Mouse (Mus musculus) mouse embryonic stem cell (cell line): ENCODE measurements around the gene Hist1h1b.
"Not testable (repeated sequence)": the region's sequence is repeated elsewhere in the genome, so short reads cannot be mapped to it uniquely, and the experiment has no call there.

ENCODE experiments used
- in situ Hi-C, 2 experiments: fragments of 300-500 bp; cut with MboI; formaldehyde crosslinking; loops; 1 replicate in 1 of 2; 3 replicates in 1 of 2; pipeline ENCODE4 v1.14.3; 2019 to 2020; ENCODE audit warnings: low sequenced_read_pairs in 2 of 2, low pct_unique_long_range_greater_than_20kb in 1 of 2, mixed read lengths in 1 of 2; ENCODE audit not compliant: unreplicated experiment in 1 of 2

The Hist1h1b gene

DNA sequence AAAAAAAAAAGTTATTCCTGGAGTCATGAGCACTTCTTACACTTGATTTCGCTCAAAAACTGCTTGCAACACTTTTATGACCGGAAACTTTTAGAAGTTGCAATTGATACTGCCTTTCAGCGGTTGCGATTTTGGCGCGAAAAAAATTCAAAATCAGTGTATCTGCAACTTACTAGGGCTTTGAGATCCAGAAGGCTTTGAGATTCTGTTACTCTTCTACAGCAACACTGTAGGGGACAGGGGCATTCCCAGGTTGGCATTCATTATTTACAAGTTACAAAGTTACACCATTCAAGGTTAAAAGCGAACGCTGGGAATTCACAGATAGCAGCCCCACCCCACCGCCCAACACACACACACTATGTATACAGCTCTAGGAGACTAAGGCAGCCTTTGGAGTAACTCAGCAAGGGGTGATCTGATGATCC lies 3.3 kb upstream of the Hist1h1b start:
- in situ Hi-C loops, result no loop called here

DNA sequence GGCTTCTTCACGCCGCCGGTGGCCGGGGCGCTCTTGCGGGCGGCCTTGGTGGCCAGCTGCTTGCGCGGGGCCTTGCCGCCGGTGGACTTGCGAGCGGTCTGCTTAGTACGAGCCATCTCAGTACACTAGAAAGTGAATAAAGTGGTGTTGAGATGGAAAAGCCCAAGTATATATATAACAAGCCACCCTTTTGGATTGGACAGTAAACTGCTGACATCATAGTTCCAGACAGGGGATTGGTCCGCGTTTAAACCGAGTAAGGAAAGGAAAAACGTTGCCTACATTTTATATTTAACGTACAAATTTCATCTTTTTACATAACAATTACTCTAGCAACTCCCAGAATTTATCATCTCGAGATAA lies 2.8 kb upstream of the Hist1h1b start, which contains the start of gene Hist1h3i:
Hist1h3i (minus strand) TSS at position 116 of the 363 bp plus-strand sequence.
- in situ Hi-C loops, result no loop called here

DNA sequence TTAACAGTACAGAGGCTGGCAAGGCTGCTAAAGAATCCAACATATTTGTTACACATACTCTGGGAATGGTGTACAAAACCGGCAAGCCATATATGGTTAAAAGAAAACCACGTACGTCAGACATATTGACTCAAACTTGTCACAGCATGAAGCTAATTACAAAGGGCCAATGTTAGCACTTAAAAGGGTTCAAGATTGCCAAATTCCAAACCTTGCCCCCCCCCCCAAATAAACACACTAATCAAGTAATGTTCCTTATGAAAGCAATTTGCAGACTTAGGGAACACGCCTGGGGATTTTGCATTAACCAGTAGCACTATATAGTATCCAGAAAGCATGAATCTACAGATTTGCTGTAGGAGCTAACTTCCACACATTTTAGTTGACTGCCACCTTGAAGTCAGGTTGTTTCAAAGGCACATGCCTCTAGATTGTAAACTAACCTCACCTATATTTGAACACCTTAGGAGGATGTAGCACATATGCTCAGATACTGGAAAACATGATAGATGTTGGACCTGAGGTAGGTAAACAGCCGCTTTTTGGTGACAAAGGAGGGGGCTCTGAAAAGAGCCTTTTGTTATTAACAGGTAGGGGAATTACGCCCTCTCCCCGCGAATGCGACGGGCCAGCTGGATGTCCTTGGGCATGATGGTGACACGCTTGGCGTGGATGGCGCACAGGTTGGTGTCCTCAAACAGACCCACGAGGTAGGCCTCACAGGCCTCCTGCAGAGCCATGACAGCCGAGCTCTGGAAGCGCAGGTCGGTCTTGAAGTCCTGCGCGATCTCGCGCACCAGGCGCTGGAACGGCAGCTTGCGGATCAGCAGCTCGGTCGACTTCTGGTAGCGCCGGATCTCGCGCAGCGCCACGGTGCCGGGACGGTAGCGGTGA lies 2.2 kb upstream of the Hist1h1b start:
- in situ Hi-C loops, result not testable (repeated sequence)

DNA sequence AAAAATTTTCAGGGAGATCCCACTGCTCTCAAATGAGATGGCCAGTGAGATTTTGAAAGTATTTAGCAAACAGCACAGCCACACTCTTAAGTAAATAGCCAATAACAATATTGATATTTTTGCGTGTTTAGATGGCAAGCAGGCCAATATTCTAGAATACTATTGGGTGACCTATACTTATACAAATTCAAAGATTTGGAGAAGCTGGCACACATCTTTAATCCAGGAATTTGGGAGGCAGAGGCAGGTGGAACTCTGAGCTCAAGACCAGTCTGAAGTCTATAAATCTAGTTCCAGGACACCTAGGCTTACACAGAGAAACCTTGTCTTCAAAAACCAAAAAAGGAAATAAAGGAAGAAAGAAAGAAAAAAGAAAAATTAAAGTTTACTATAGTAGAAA lies 1.2 kb upstream of the Hist1h1b start:
- in situ Hi-C loops, result no loop called here

DNA sequence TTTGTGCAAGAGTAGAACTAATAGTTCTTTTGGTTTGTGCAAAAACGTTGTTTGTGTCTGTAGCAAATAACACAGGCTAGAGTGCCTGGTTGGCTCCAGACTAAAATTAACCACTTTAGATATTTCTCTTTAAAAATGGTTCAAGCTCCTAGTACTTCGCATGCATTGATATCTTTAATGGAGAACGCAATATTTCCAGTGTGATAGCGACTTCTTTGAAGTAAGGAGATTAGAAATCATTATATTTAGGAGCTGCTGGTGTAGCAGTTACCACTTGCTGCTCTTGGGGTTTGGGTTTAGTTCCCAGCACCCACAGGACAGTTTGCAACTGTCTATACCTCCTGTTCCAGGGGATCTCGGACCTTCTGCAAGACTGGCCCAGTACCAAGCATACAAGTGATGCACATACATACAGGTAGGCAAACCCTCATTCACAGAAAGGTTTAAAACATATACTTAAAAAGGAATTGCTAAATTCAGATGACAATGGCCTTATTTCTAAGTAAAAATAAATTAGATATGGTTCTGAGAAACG lies 663 bp upstream of the Hist1h1b start:
- in situ Hi-C loops, result no loop called here

DNA sequence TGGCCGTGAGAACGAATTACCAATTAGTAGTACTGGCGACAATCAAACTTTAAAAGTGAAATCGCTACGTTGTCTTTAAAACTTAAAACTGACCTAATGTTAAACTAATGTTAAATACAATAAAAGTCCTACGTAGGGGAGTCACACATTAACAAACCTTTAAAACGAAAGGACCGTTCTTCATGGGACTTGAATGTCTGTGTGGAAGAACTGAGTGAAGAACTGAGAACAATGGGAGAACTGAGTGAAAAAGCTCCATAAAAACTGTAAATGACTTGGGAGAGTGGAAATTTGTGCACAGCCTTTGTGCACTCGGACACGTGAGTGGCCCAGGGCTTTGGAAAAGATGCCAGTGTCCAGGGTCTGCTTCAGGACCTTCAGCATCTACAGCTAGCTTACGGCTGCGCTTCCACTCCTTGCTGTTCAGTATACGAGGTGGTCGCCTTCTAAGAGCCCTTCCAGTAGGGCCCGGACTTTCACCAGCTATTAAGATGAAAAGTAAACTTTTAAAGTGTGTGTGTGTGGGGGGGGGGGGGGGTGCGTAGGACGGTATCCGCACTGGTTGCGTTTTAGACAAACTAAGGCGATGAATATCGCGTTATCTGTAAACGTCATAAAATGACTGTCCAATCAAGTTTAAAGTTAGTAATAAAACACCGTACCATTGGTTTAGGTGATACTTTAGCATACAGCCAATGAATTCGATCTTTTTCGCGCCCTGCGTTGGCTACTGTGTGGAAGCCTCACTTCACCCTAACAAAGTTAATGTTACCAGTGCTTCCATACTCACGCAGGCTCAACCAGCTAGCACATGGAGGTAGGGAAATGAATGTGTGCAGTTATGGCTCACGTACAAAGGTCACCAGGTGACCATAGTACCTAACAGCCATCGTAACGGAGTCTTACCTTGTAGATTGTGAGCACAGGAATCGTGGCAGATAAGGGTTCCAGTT lies 1.3 kb downstream of the Hist1h1b start:
- in situ Hi-C loops, result no loop called here

DNA sequence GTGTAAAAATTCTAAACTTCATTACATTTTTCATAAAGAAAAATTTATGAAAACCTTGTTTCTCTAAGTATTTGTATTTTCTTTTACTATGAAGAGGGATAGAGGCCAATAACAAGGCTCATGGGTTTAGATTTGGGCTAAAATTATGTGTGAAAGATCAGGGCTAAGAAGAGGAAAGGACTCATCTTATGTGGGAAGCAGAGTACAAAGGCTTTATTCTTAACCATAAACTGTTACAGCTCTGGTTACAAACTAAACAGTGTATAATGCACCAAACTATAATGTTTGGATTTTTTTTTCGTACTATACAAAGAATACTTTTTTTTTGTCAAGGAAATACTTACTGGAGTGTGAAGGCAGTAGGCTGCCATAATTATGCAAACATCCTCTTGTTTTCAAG lies 24.7 kb downstream of the Hist1h1b start:
- in situ Hi-C loops, result no loop called here

DNA sequence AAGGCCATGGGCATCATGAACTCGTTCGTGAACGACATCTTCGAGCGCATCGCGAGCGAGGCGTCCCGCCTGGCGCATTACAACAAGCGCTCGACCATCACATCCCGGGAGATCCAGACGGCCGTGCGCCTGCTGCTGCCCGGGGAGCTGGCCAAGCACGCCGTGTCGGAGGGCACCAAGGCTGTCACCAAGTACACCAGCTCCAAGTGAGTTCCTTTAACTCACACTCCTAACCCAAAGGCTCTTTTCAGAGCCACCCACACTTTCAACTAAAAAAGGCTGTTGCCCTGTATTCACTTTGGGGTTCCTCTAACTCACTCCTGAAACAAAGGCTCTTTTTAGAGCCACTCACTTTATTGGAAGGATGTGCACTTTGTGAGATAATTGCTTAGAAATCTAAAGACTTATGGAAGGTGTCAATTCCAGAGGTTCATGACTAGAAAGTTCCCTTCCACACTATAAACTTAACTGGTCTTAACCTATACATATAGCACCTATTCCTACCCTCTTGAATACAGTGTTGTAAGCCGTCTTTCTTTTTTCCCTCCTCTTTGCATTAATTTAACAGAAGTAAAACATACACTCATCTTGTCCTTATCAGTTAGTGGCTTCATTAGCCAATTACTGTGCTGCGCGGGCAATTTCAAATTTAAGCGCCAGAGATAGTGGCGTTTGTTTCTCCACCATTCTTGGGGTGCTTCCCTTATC lies 26.0 kb downstream of the Hist1h1b start:
- in situ Hi-C loops, result not testable (repeated sequence)

DNA sequence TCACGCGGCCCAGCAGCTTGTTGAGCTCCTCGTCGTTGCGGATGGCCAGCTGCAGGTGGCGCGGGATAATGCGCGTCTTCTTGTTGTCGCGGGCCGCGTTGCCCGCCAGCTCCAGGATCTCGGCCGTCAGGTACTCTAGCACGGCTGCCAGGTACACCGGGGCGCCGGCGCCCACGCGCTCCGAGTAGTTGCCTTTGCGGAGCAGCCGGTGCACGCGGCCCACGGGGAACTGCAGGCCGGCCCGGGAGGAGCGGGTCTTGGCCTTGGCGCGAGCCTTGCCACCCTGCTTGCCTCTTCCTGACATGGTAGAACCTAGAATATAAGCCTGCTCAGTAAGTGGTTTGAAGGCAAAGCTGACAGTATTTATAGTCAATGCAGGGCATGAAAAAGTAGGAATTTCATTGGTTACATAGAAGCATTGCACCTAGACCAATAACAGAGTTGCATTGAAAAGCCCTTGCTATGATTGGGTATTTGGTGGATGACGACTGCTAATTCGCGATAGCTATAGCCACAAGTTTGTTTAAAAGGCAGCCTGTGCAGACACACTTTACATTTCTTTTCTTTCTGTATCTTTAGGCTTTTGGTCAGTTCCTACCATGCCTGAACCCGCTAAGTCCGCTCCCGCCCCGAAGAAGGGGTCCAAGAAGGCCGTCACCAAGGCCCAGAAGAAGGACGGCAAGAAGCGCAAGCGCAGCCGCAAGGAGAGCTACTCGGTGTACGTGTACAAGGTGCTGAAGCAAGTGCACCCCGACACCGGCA lies 26.7 kb downstream of the Hist1h1b start, which contains the start of the genes Hist1h2ak and Hist1h2bn:
Hist1h2ak (minus strand) TSS at position 304 of the 762 bp plus-strand sequence.
Hist1h2bn (plus strand) TSS at position 600 of the 762 bp plus-strand sequence.
- in situ Hi-C loops, result not testable (repeated sequence)

DNA sequence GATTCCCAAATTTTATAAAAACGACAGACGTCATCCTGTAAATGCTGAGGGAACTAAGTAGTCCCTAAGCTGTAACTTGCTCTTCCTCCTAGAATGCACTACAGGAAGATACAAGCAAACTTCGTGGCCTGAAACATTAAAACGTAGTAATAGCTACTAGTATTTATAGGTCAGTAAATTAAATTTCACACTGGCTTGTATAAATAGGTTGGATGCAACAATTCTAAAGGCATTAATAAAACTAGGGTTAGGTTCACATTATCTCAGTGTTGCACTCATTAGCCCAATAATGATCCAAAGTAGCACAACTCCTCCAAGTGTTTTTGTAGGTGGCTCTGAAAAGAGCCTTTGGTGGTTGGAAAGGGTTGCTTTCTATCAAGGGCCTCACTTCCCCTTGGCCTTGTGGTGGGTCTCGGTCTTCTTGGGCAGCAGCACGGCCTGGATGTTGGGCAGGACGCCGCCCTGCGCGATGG lies 27.3 kb downstream of the Hist1h1b start:
- in situ Hi-C loops, result no loop called here

DNA sequence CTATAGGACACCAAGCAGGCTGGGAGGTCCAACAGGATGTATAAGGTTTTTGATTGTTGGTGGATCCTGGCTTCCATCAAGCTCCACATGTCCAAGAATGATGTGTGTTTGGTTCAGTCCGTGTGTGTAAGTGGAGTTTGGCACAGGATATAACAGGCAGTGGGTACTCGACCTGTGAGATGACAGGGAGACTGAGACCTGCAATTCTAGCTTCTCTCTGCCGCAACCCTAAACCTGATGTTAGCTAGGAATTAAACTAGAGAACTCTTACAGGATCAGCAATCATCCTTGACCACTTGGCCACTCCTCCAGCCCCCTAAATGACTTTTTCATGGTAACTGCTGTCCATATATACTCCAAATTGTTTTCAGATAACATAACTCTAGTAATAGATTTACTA lies 28.1 kb downstream of the Hist1h1b start:
- in situ Hi-C loops, result no loop called here

DNA sequence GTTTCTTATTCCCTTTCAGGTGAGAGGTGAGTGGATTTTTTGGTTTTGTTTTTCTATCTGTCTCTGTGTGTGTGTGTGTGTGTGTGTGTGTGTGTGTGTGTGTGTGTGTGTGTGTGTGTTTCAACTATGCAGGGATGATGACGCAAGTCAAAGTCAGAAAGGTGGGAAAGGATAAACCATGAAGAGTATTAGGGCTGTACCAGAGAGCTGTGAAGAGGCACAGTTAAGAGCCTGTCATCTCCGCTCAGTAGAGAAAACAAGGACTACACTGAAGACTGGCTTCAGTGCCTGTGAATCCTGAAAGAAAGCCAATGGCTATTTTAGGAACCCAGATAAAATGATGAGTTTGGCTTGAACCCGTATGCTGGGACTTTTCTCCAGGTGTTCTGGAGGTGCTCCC lies 28.6 kb downstream of the Hist1h1b start:
- in situ Hi-C loops, result no loop called here

DNA sequence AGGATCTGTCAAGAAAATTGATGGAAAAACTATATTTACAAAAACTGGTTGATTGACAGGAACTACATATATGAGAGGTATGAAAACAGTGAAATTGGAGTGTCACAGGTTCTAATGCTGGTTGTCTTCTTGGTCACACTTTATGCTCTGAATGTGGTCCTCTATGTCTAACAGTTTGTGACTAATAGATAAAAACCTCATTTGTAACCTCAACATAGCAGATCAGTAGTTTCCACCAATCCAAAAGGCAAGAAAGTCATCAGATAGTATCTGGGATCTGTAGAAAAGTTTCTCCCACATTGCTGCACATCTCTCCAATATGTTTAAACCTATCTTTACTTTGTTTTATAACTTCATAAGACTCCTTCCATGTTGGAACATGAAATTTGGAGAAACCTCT lies 29.0 kb downstream of the Hist1h1b start:
- in situ Hi-C loops, result no loop called here

DNA sequence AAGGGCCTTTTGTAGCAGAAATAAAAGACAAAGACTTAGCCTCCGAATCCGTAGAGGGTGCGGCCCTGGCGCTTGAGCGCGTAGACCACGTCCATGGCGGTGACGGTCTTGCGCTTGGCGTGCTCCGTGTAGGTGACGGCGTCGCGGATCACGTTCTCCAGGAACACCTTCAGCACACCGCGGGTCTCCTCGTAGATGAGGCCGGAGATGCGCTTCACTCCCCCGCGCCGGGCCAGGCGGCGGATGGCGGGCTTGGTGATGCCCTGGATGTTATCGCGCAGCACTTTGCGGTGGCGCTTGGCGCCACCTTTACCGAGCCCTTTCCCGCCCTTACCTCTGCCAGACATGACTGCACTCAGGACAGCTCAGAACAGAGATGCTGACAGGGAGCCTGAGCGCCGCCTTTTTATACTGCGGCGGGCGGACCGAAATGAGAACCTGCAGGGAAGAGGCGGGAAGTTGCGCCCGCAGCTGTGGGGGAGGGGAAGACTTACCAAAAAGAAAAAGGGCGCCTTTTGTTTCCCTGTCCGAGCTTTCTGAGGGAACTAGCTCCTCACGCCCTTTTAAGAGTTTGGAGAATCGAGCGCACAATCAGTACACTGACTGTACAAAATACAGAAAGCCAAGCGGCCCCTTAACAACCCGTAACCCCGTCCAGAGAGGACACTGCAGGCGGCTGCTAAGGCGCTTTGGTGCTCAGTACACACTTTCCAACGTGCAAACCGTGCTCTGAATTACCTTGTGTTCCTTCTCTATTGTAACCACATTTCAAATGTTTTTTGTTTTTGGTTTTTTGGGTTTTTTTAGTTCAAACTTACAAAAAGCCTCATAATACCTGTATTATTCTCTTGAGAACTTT lies 30.0 kb downstream of the Hist1h1b start, which contains the start of gene Hist1h4k:
Hist1h4k (minus strand) TSS at position 347 of the 859 bp plus-strand sequence.
- in situ Hi-C loops, result not testable (repeated sequence)

DNA sequence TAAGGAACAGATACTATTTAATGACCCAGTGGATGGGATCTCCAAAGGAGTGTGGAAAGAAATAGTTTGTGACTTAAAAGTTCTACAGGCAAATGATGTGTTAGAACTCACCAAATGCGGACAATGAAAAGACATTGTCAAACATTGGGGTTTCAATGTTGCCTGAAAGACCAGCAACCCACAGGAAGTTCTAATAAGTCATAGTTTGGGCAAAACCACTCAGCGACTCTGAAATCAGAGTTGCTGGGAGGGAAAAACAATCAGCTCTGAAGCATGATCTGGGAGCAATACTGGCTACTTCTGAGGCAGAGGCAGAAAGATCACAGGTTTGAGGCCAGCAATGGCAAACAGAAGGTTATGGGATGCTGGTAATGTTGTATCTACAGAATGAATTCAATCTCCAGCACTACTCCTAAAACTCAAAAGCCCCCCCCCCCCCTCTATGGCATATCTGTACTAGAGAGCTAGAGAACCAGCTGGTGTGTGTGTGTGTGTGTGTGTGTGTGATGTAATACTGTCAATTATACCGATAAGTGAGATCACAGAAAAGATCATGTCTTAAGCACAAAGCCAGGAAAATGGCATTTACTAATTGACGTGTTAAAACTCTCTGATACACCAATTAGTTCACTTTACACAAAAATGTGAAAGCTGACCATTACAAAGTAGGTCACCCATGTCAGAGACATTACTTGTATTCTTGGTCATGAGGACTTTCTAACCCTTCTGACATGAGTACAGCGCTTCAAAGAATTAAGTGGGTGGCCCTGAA lies 30.9 kb downstream of the Hist1h1b start:
- in situ Hi-C loops, result no loop called here

DNA sequence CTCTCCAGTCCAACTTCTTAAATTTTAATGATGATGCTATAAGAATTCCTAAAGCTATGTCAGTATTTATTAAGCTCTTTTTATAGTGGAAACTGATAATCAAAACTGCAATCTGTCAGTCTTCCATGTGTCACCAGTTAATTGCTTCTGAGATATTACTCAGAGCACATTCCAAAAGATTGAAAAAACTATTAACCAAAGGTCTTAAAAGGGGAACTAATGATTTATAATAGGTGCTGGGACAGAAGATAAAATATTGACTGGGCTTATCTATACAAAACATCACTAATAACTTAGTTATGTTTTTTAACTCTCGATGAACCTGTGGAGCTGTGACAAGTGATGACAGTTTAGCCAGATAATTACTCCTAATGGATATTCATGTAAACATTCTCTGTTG lies 35.4 kb downstream of the Hist1h1b start:
- in situ Hi-C loops, result no loop called here
